Mouse (Mus musculus) left cerebral cortex, postnatal 10 days (tissue): ENCODE results near the gene Klri1. TPM values are rescaled to one million over a fixed set of nuclear protein-coding genes. Genes with fewer than 3 reads are reported as not detected.
"Not testable (repeated sequence)": the region's sequence is repeated elsewhere in the genome, so short reads cannot be mapped to it uniquely, and the experiment has no call there.

ENCODE experiments used
- DNase-seq, 2 experiments: peaks; one replicate each; pipeline ENCODE4 v3.0.0; 2021 to 2022; ENCODE audit warnings: low spot score in 2 of 2, mixed read lengths in 1 of 2; ENCODE audit errors: extremely low spot score in 1 of 2
- intact Hi-C: fragments of 180-260 bp; cut with DNase I; formaldehyde crosslinking; loops from one replicate; pipeline ENCODE4 v1.15.1; 2025
- microRNA-seq: library from miRNA; unstranded; fragments of <30 nt; microRNA quantifications from one replicate; pipeline ENCODE4 v1.2.0, GENCODE M21; 2022
- total RNA-seq, 2 experiments: library from RNA; stranded (reverse); gene quantifications; 2 replicates each; pipeline ENCODE4 v1.2.3; 2021

The Klri1 gene
- not detected for total RNA-seq

- DNase-seq, result no peak
- intact Hi-C loops, result no loop called here
These were observed at the start of gene Klri1 for GRCm38 (mm10) chr6:129717032-129717431. Gene Klri1 (minus strand): TSS chr6:129717132.

- DNase-seq, result no peak
- intact Hi-C loops, result no loop called here
These were observed 30.7 kb upstream of the Klri1 start for GRCm38 (mm10) chr6:129747654-129748032.

GRCm38 (mm10) chr6:129747016-129747653 lies 30.2 kb upstream of the Klri1 start:
- intact Hi-C loops, result no loop called here
- DNase-seq, result no peak

GRCm38 (mm10) chr6:129746151-129746550 lies 29.2 kb upstream of the Klri1 start:
- DNase-seq, result no peak
- intact Hi-C loops, result no loop called here

- intact Hi-C loops, result no loop called here
- DNase-seq, result no peak
These were observed 23.3 kb upstream of the Klri1 start, which contains the start of gene Klri2 for GRCm38 (mm10) chr6:129740069-129740721. Gene Klri2 (minus strand): TSS chr6:129740484.

- intact Hi-C loops, result no loop called here
- DNase-seq, result no peak
These were observed 19.5 kb upstream of the Klri1 start for GRCm38 (mm10) chr6:129736414-129736813.

- intact Hi-C loops, result no loop called here
- no peak for DNase-seq
These were observed 10.3 kb upstream of the Klri1 start for GRCm38 (mm10) chr6:129727237-129727636.

- intact Hi-C loops, result no loop called here
- DNase-seq, result no peak
These were observed 4.5 kb upstream of the Klri1 start for GRCm38 (mm10) chr6:129721390-129721789.

GRCm38 (mm10) chr6:129720487-129720886 lies 3.6 kb upstream of the Klri1 start:
- DNase-seq, result no peak

GRCm38 (mm10) chr6:129713566-129713965 lies 3.4 kb downstream of the Klri1 start:
- DNase-seq, result no peak
- intact Hi-C loops, result no loop called here

More at GRCm38 (mm10) chr6:129720487-129720886, 3.6 kb upstream of the Klri1 start:
- intact Hi-C loops, result no loop called here

- intact Hi-C loops, DNase-seq: not testable (repeated sequence)
These were observed 25.5 kb downstream of the Klri1 start for GRCm38 (mm10) chr6:129691436-129691835.

GRCm38 (mm10) chr6:129680379-129680778 lies 36.6 kb downstream of the Klri1 start:
- no peak for DNase-seq
- intact Hi-C loops, result no loop called here

- no peak for DNase-seq
- intact Hi-C loops, result no loop called here
These were observed 38.1 kb downstream of the Klri1 start, which contains the start of gene Klrc1 for GRCm38 (mm10) chr6:129678873-129679272. Gene Klrc1 (minus strand): TSS chr6:129678973.

GRCm38 (mm10) chr6:129661301-129661700 lies 55.6 kb downstream of the Klri1 start:
- DNase-seq, intact Hi-C loops: not testable (repeated sequence)

GRCm38 (mm10) chr6:129660589-129660988 lies 56.3 kb downstream of the Klri1 start, which contains the start of gene Klrc2:
Gene Klrc2 (minus strand): TSS chr6:129660689.
- intact Hi-C loops, DNase-seq: not testable (repeated sequence)

Small RNAs within 50 kb of the gene (microRNA-seq; reads per million reads assigned to microRNA genes)
- gene Mir680-1, result not detected

Other genes with a start within 250 kb of the Klri1 start
- gene Olr1, start 210.0 kb downstream of the Klri1 start, total RNA-seq, result not detected
- gene Tmem52b, start 204.6 kb downstream of the Klri1 start, total RNA-seq, result not detected
- 100 to 1,000 TPM; 450 to 458 TPM for gene Gabarapl1, start 184.0 kb downstream of the Klri1 start, total RNA-seq
- gene Klre1, start 139.2 kb downstream of the Klri1 start, total RNA-seq, result not detected
- gene Klrd1, start 125.3 kb downstream of the Klri1 start, total RNA-seq, result not detected
- not detected for gene Klrk1, start 93.3 kb downstream of the Klri1 start, total RNA-seq
- gene Klrc3, start 73.8 kb downstream of the Klri1 start, total RNA-seq, result not detected
- not detected for gene Klrc2, start 56.4 kb downstream of the Klri1 start, total RNA-seq
- gene Klrc1, start 38.2 kb downstream of the Klri1 start, total RNA-seq, result not detected
- under 1 TPM; 0.14 to 0.19 TPM for gene Klri2, start 23.4 kb upstream of the Klri1 start, total RNA-seq
- not detected for gene Gm156, start 67.1 kb upstream of the Klri1 start, total RNA-seq
- not detected for gene Gm17631, start 145.5 kb upstream of the Klri1 start, total RNA-seq
- gene Klra17, start 159.5 kb upstream of the Klri1 start, total RNA-seq, result not detected
- gene Klra5, start 200.5 kb upstream of the Klri1 start, total RNA-seq, result not detected